Mouse (Mus musculus): ENCODE measurements around the gene Ccnb1ip1.

DNA sequence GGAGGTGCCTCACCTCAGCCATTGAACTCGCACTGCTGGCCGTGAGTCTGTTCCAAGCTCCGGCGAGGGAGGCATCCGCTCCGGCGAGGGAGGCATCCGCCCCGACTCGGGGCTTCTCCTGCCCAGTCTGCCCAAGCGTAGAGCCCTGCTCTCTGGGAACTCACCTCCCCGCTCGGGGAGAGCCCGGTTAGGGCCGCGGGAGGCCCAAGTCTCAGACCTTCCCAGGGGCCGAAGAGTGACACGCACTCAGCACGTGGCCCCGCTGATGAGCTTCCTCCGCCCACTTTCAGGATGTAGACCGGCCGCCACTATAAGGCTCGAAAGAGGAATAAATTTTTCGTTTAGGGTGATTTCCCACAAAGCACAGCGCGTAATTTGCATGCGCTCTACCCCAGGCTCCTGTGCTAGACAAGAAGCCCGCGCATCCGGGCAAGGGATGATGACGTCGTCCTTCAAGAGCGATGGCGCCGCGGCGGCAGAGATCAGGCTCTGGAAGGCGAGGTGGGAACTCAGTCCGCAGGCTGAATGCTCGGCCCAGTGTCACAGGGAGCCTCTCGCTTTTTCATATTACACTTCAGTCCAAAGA is at the start of gene Ccnb1ip1, which contains the start of gene Parp2:
- TF ChIP-seq CTCF (IDR thresholded peaks at IDR 0.05; ENCODE audit: low read depth) (no peak), EP300 (IDR thresholded peaks at IDR 0.05; ENCODE audit: low read depth) (peak; percentile 84)

Measured in liver, postnatal 0 days (tissue).